Mouse (Mus musculus): ENCODE measurements at regions not wholly inside any gene's neighbourhood (a gene's known extent, or its start where the extent isn't known, plus 50 kb on each side); places are given as distances from the start of the nearest gene placed in this dataset.

DNA sequence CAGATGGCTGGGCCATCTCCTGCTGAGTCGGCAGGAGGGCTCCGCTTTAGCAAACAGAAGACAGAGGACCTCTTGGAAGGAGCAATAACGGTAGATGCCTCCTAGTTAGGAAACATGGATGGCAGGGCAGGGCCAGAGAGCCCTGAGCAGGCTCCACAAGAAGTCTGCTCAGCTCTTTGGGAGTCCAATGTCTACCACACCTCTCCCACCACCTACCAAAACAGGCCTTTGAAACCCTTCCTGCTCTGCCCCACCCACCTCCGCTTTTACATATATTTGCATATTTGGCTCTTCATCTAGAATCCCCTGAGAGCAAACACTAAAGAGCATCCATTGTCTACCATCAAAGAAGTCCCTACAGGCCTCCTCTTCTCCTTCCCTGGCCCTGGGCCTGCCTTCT lies 104.6 kb upstream of the Tle3 start:
- 64% methylated on average over 4 of the region's 4 CpGs for WGBS
- no peak for ATAC-seq (ENCODE audit: insufficient number of reproducible peaks, insufficient read depth, low FRiP score, low read depth)

DNA sequence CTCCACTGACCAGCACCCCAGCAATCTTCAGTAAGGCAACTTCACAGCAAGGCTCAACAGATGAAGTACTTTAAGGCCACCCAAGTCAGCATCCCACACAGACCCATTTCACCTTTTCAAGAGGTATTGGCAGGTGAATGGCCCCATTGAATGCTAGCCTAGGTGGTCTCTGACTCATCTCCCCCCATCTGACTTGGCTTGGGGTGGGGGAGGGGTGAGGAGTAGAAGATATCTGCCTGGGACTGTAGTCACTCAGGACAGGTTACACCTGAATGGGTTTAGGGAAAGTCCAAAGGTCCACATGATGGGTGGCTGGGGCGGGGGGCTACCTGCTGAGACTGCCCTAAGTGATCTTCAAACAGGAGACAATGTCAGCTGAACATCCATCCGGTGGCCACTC lies 104.0 kb upstream of the Tle3 start:
- Histone ChIP-seq H3K4me3 (ENCODE audit: low read depth, low read length) (no peak overlapping the region), H3K9ac (replicated peaks; ENCODE audit: low read depth, low read length) (no peak overlapping the region), H3K27ac (ENCODE audit: low read length) (no peak overlapping the region), H3K4me2 (replicated peaks; ENCODE audit: low read depth, low read length) (no peak overlapping the region), H3K4me1 (ENCODE audit: control insufficient read depth, insufficient read depth, low read length) (no peaks in the 10 kb centered on the region), H3K36me3 (ENCODE audit: control insufficient read depth, insufficient read depth, low read length) (no peaks in the 10 kb centered on the region), H3K27me3 (ENCODE audit: control insufficient read depth, insufficient read depth, low read length) (no peaks in the 10 kb centered on the region), H3K9me3 (ENCODE audit: control insufficient read depth, low read depth, low read length) (no peaks in the 10 kb centered on the region)
- ATAC-seq (ENCODE audit: insufficient number of reproducible peaks, insufficient read depth, low FRiP score, low read depth) = no peak
- WGBS = 82% methylated on average over 2 of the region's 2 CpGs

More for the DNA sequence above, 104.6 kb upstream of the Tle3 start:
- Histone ChIP-seq H3K9ac (replicated peaks; ENCODE audit: low read depth, low read length) (no peak overlapping the region), H3K36me3 (ENCODE audit: control insufficient read depth, insufficient read depth, low read length) (no peaks in the 10 kb centered on the region), H3K4me1 (ENCODE audit: control insufficient read depth, insufficient read depth, low read length) (no peaks in the 10 kb centered on the region), H3K4me2 (replicated peaks; ENCODE audit: low read depth, low read length) (no peak overlapping the region), H3K4me3 (ENCODE audit: low read depth, low read length) (no peak overlapping the region), H3K9me3 (ENCODE audit: control insufficient read depth, low read depth, low read length) (no peaks in the 10 kb centered on the region), H3K27me3 (ENCODE audit: control insufficient read depth, insufficient read depth, low read length) (no peaks in the 10 kb centered on the region), H3K27ac (ENCODE audit: low read length) (no peak overlapping the region)

DNA sequence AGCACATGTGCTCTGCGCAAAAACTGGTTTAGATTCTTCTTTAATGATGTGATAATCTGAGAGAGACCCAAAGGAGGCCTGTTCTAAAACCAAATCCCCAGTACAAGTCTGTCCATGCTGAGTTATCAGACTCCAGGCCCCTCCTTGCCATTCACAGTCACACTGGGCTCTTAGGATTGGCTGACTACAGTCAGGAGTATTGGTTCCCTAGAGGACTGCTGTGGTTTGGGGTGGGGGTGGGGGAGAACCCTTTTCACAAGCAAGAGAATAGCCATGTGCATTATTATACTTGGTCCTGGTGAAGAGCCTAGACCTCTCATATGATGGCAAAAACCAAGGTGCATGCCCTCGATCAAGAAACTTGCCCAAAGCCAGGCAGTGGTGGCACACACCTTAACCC lies 103.5 kb upstream of the Tle3 start:
- 87% methylated on average over 2 of the region's 2 CpGs for WGBS
- no peak overlapping the region for H3K27ac ChIP-seq (ENCODE audit: low read length)
- no peaks in the 10 kb centered on the region for H3K9me3 ChIP-seq (ENCODE audit: control insufficient read depth, low read depth, low read length)
- no peaks in the 10 kb centered on the region for H3K27me3 ChIP-seq (ENCODE audit: control insufficient read depth, insufficient read depth, low read length)
- H3K9ac ChIP-seq (replicated peaks; ENCODE audit: low read depth, low read length) = no peak overlapping the region
- no peak overlapping the region for H3K4me2 ChIP-seq (replicated peaks; ENCODE audit: low read depth, low read length)
- H3K4me3 ChIP-seq (ENCODE audit: low read depth, low read length) = no peak overlapping the region
- no peak for ATAC-seq (ENCODE audit: insufficient number of reproducible peaks, insufficient read depth, low FRiP score, low read depth)
- no peaks in the 10 kb centered on the region for H3K36me3 ChIP-seq (ENCODE audit: control insufficient read depth, insufficient read depth, low read length)
- H3K4me1 ChIP-seq (ENCODE audit: control insufficient read depth, insufficient read depth, low read length) = no peaks in the 10 kb centered on the region

DNA sequence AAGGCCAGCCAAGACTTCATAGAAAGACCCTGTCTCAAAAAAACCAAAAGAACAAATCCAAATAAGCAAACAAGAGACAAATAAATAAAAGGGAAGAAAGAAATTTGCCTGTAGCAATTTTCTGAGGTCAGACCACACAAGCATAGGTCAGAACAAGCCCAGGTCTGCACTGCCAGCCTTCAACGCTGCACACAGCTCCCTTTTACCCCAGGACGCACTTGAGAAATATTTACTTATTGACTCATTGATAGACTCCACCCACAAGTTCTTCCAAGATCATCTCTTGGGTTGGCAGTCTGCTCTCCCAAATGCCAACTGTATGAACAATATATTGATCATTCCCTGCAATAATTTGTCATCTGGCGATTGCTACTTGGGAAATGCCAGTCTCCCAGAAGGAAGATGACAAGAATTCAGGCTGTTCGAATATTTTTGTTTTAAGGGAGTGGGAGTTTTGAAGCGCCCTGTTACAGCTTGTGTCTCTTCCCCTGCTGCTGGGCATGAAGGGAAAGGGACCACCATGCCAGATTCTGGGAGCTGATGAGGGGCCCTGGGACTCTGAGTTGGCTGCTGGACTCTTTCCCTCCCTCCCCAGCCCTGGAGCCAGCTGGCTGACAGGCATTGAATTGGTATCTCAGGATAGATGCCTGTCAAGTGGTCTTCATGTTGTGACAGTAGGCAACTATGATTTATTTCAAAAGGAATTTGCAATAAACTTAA lies 102.9 kb upstream of the Tle3 start:
- H3K9ac ChIP-seq (replicated peaks; ENCODE audit: low read depth, low read length) = no peak overlapping the region
- no peaks in the 10 kb centered on the region for H3K36me3 ChIP-seq (ENCODE audit: control insufficient read depth, insufficient read depth, low read length)
- H3K27me3 ChIP-seq (ENCODE audit: control insufficient read depth, insufficient read depth, low read length) = no peaks in the 10 kb centered on the region
- H3K27ac ChIP-seq (ENCODE audit: low read length) = no peak overlapping the region
- H3K4me3 ChIP-seq (ENCODE audit: low read depth, low read length) = no peak overlapping the region
- no peaks in the 10 kb centered on the region for H3K9me3 ChIP-seq (ENCODE audit: control insufficient read depth, low read depth, low read length)
- whole genome bisulfite sequencing = 71% methylated on average over 5 of the region's 5 CpGs
- H3K4me2 ChIP-seq (replicated peaks; ENCODE audit: low read depth, low read length) = no peak overlapping the region
- H3K4me1 ChIP-seq (ENCODE audit: control insufficient read depth, insufficient read depth, low read length) = no peaks in the 10 kb centered on the region
- ATAC-seq (ENCODE audit: insufficient number of reproducible peaks, insufficient read depth, low FRiP score, low read depth) = no peak

DNA sequence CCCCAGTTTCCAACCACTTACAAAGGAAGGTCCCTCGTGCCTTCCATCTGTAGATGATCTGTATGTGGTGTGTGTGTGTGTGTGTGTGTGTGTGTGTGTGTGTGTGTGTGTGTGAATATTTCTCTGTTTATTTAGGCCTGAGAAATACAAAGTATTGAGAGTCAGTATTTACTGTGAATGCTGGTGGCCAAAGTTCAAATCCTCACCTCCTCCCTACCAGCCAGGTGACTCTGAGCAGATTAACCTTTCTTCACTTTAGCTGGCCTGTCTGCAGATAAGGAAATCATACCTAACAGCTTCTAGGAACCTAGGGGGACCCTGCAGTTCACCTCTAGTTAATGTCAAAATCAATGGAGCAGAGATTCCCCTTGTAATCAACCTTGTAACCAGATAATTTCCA lies 100.9 kb upstream of the Tle3 start:
- ATAC-seq (ENCODE audit: insufficient number of reproducible peaks, insufficient read depth, low FRiP score, low read depth) = no peak

DNA sequence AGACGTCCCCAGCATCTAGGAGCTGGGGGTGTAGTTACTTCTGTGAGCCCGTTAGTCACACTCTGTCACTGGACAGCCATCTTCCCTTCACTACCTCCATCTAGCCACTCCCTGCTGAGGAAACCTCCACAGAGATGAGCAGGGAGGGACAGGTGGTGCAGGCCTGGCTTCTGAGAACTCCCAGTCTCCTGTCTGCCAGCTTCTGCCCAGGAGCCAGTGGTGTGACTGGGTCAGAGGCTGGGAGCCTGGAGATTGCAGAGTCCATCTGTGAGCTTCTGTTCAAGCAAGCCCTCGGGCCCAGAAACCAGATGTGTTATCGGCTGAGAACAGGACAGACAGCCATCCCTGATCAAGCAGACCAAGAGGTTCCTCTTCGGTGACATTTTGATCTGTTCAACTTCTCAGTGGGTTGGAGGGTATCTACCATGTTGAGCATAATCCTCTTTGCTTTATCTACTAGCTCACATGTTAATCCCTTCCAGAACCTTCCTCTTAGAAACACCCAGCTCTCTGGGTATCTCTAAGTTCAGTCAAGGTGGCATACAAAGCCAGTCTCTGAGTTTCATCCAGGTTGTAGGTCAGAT lies 100.3 kb upstream of the Tle3 start:
- no peaks in the 10 kb centered on the region for H3K4me1 ChIP-seq (ENCODE audit: control insufficient read depth, insufficient read depth, low read length)
- H3K27ac ChIP-seq (ENCODE audit: low read length) = no peak overlapping the region
- no peaks in the 10 kb centered on the region for H3K9me3 ChIP-seq (ENCODE audit: control insufficient read depth, low read depth, low read length)
- no peak overlapping the region for H3K4me3 ChIP-seq (ENCODE audit: low read depth, low read length)
- 88% methylated on average over 5 of the region's 5 CpGs for WGBS
- H3K36me3 ChIP-seq (ENCODE audit: control insufficient read depth, insufficient read depth, low read length) = no peaks in the 10 kb centered on the region
- ATAC-seq (ENCODE audit: insufficient number of reproducible peaks, insufficient read depth, low FRiP score, low read depth) = no peak
- no peak overlapping the region for H3K4me2 ChIP-seq (replicated peaks; ENCODE audit: low read depth, low read length)
- no peak overlapping the region for H3K9ac ChIP-seq (replicated peaks; ENCODE audit: low read depth, low read length)
- no peaks in the 10 kb centered on the region for H3K27me3 ChIP-seq (ENCODE audit: control insufficient read depth, insufficient read depth, low read length)

More for the DNA sequence above, 100.9 kb upstream of the Tle3 start:
- 88% methylated on average over 1 of the region's 1 CpGs for WGBS
- H3K9ac ChIP-seq (replicated peaks; ENCODE audit: low read depth, low read length) = no peak overlapping the region
- H3K9me3 ChIP-seq (ENCODE audit: control insufficient read depth, low read depth, low read length) = no peaks in the 10 kb centered on the region
- H3K27me3 ChIP-seq (ENCODE audit: control insufficient read depth, insufficient read depth, low read length) = no peaks in the 10 kb centered on the region
- H3K36me3 ChIP-seq (ENCODE audit: control insufficient read depth, insufficient read depth, low read length) = no peaks in the 10 kb centered on the region
- H3K4me2 ChIP-seq (replicated peaks; ENCODE audit: low read depth, low read length) = no peak overlapping the region
- no peaks in the 10 kb centered on the region for H3K4me1 ChIP-seq (ENCODE audit: control insufficient read depth, insufficient read depth, low read length)
- no peak overlapping the region for H3K4me3 ChIP-seq (ENCODE audit: low read depth, low read length)
- no peak overlapping the region for H3K27ac ChIP-seq (ENCODE audit: low read length)

DNA sequence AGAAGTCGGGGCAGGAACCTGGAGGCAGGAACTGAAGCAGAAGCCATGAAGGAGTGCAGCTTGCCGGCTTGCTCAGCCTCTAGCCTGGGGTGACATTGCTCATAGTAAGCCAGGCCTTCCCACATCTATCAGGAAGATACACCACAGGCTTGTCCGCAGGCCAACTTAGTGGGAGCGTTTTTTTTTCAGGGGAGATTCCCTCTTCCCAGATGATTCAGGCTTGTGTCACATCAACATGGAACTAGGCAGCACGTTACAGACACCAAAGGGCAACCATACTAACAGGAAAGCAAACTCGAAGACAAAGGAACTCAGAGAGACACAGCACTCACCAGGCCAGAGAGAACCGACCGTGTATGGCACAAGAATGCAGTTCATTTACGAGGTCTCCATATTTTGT lies 98.1 kb upstream of the Tle3 start:
- WGBS = 83% methylated on average over 9 of the region's 9 CpGs
- Histone ChIP-seq H3K27ac (ENCODE audit: low read length) (no peak overlapping the region), H3K4me2 (replicated peaks; ENCODE audit: low read depth, low read length) (no peak overlapping the region), H3K4me1 (ENCODE audit: control insufficient read depth, insufficient read depth, low read length) (peaks cover 14% of the 10 kb centered on the region; the same call in 1 of the 2 replicates), H3K36me3 (ENCODE audit: control insufficient read depth, insufficient read depth, low read length) (no peaks in the 10 kb centered on the region), H3K4me3 (ENCODE audit: low read depth, low read length) (no peak overlapping the region), H3K9ac (replicated peaks; ENCODE audit: low read depth, low read length) (no peak overlapping the region), H3K9me3 (ENCODE audit: control insufficient read depth, low read depth, low read length) (no peaks in the 10 kb centered on the region), H3K27me3 (ENCODE audit: control insufficient read depth, insufficient read depth, low read length) (no peaks in the 10 kb centered on the region)
- no peak for ATAC-seq (ENCODE audit: insufficient number of reproducible peaks, insufficient read depth, low FRiP score, low read depth)

DNA sequence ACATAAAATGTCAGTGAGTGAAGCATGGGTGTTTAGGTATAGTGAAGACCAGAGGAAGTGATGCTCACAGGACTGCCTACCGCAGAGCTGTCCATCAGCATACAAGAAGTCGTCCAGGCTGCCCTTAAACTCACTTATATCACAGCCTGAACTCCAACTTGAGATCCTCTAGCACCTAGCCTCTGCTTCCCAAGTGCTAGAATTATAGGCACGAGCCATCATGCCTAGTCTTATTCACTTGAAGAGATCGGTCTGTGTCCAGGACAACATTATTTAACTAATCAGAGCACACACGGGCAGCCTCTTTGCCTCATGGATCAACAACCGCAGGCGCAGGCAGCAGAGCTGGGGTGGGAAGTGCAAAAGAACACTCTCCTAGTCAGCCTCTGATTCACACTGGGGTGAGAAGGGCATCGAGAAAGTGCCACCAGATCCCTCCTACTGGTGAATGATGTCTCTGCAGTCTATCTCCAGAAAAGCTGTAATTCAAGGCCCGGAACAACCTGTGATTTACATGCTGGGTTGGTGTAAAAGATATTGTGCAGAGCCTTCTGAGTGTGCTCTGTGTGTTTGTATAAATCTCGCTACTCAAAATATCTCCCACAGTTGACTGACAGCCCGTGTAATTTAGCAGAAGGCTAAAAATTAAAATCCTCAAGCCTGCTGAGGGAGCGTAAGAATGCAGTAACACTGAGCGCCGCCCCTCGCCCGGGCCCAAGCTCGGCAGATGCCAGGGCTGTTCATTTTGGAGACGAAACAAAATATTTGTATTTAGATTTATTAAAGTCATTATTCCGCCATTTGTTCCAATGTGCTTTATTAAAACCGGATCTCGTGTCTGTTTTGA lies 94.6 kb upstream of the Tle3 start:
- H3K36me3 ChIP-seq (ENCODE audit: control insufficient read depth, insufficient read depth, low read length) = no peaks in the 10 kb centered on the region
- H3K27ac ChIP-seq (ENCODE audit: low read length) = no peak overlapping the region
- WGBS = 10% methylated on average over 21 of the region's 21 CpGs
- H3K27me3 ChIP-seq (ENCODE audit: control insufficient read depth, insufficient read depth, low read length) = no peaks in the 10 kb centered on the region
- H3K9me3 ChIP-seq (ENCODE audit: control insufficient read depth, low read depth, low read length) = no peaks in the 10 kb centered on the region
- no peak overlapping the region for H3K4me3 ChIP-seq (ENCODE audit: low read depth, low read length)
- ATAC-seq (ENCODE audit: insufficient number of reproducible peaks, insufficient read depth, low FRiP score, low read depth) = 0 out of 2 replicates have a peak, but pooled peaks have one; percentile 40
- no peak overlapping the region for H3K9ac ChIP-seq (replicated peaks; ENCODE audit: low read depth, low read length)
- peak overlapping the region; percentile 26 for H3K4me2 ChIP-seq (replicated peaks; ENCODE audit: low read depth, low read length)
- H3K4me1 ChIP-seq (ENCODE audit: control insufficient read depth, insufficient read depth, low read length) = peaks cover 18% of the 10 kb centered on the region; the same call in 1 of the 2 replicates
